19 mouse cellular contexts compared by ENCODE assay signal in genomic region chr7:80241661-80242060, GRCm38 (mm10).
"Had no signal": no experiment of that assay in that cellular context is flagged by ENCODE, and none has a peak within 500 bp of the region (broad histone marks: within the 10 kb centered on the region; RNA-seq: fewer than 3 reads in every experiment).

No protein-coding gene starts in this region.

- DNase-seq: kidney, adult 11 months; kidney, adult 8-10 months; kidney, postnatal 10 days; kidney, postnatal 4 days; left cerebral cortex, postnatal 4 days; right cerebral cortex, adult 18-20 months; right cerebral cortex, postnatal 25 days; thymus, adult 18-20 months; thymus, postnatal 36 days had no signal

- ATAC-seq: liver, embryonic 12.5 days; midbrain, embryonic 15.5 days had no signal

- H3K27ac ChIP-seq: kidney, embryonic 15.5 days; limb, embryonic 12.5 days; limb, embryonic 15.5 days; liver, embryonic 12.5 days; liver, embryonic 15.5 days; macrophage; midbrain, embryonic 12.5 days; midbrain, embryonic 15.5 days; neural tube, embryonic 12.5 days; neural tube, embryonic 15.5 days had no signal

- H3K4me1 ChIP-seq: kidney, embryonic 15.5 days; limb, embryonic 12.5 days; midbrain, embryonic 12.5 days; midbrain, embryonic 15.5 days; neural tube, embryonic 12.5 days had no signal

- H3K9me3 ChIP-seq: kidney, embryonic 15.5 days; limb, embryonic 15.5 days; liver, embryonic 12.5 days; liver, embryonic 15.5 days; midbrain, embryonic 12.5 days; midbrain, embryonic 15.5 days; neural tube, embryonic 12.5 days; neural tube, embryonic 15.5 days had no signal

- H3K4me2 ChIP-seq: kidney, embryonic 15.5 days; limb, embryonic 12.5 days; limb, embryonic 15.5 days; liver, embryonic 12.5 days; liver, embryonic 15.5 days; midbrain, embryonic 12.5 days; midbrain, embryonic 15.5 days; neural tube, embryonic 12.5 days; neural tube, embryonic 15.5 days had no signal

- H3K4me3 ChIP-seq: kidney, embryonic 15.5 days; limb, embryonic 12.5 days; limb, embryonic 15.5 days; liver, embryonic 12.5 days; liver, embryonic 15.5 days; midbrain, embryonic 12.5 days; midbrain, embryonic 15.5 days; neural tube, embryonic 12.5 days; neural tube, embryonic 15.5 days had no signal

- H3K27me3 ChIP-seq: kidney, embryonic 15.5 days; limb, embryonic 12.5 days; limb, embryonic 15.5 days; liver, embryonic 12.5 days; liver, embryonic 15.5 days; midbrain, embryonic 12.5 days; midbrain, embryonic 15.5 days; neural tube, embryonic 12.5 days; neural tube, embryonic 15.5 days had no signal

- H3K9ac ChIP-seq: kidney, embryonic 15.5 days; limb, embryonic 12.5 days; limb, embryonic 15.5 days; liver, embryonic 12.5 days; liver, embryonic 15.5 days; midbrain, embryonic 12.5 days; midbrain, embryonic 15.5 days; neural tube, embryonic 12.5 days; neural tube, embryonic 15.5 days had no signal
